Mouse (Mus musculus) hindbrain, embryonic 12.5 days (tissue): ENCODE data around the gene Lingo2. TPM values are rescaled to one million over a fixed set of nuclear protein-coding genes. Genes with fewer than 3 reads are reported as not detected.

ENCODE experiments used
- microRNA counts: library from miRNA; unstranded; fragments of <30 nt; microRNA quantifications from one replicate; lab custom pipeline; 2017
- microRNA-seq: library from miRNA; unstranded; fragments of <30 nt; microRNA quantifications from one replicate; pipeline ENCODE4, GENCODE M21; 2017
- polyA plus RNA-seq: library from polyadenylated mRNA; unstranded; fragments of >200 nt; fragmentation: Nextera tagmentation; extraction: Ambion mirVana; gene quantifications from 2 replicates; pipeline ENCODE4 v1.2.1, GENCODE M21; 2016

Gene Lingo2
- polyA plus RNA-seq, 1 experiment from 2014 or later = 12.4 TPM

MicroRNAs encoded within 50 kb of the gene (microRNA counts, 519-probe panel; counts per million panel counts)
- microRNA mmu-miR-873 (lab: Ali Mortazavi, UCI) (470 counts per million, percentile 58 among the panel's probes with 10 or more counts), microRNA mmu-miR-876-3p (lab: Ali Mortazavi, UCI) (470 counts per million, percentile 58 among the panel's probes with 10 or more counts), microRNA mmu-miR-876-5p (lab: Ali Mortazavi, UCI) (470 counts per million, percentile 58 among the panel's probes with 10 or more counts)

Small RNA genes within 50 kb of the gene (microRNA-seq; reads per million reads assigned to microRNA genes)
- gene Mir873a (not detected), gene Mir873b (not detected), gene Mir876 (not detected)
